Mouse (Mus musculus) kidney, embryonic 15.5 days (tissue): ENCODE measurements around the gene Thtpa. TPM values are rescaled to one million over a fixed set of nuclear protein-coding genes. Genes with fewer than 3 reads are reported as not detected.
A peak's percentile ranks its signal among the peaks of the same experiment; 100 is the strongest.

ENCODE experiments used
- ATAC-seq: fragments of 200-750 bp; cut with Nextera tagmentation; replicated peaks from 2 replicates; pipeline ENCODE4 v1.8.0; 2017; ENCODE audit warnings: moderate TSS enrichment; ENCODE audit not compliant: low FRiP score
- H3K27ac ChIP-seq: fragments of 300-500 bp; sonication (generic); 2 replicates; pipeline ENCODE4 v1.5.1; 2015; ENCODE audit warnings: mild to moderate bottlenecking, inconsistent platforms
- H3K27me3 ChIP-seq: fragments of 300-500 bp; sonication (generic); 2 replicates; pipeline ENCODE4 v1.6.1; 2015; ENCODE audit warnings: inconsistent platforms
- H3K36me3 ChIP-seq: fragments of 300-500 bp; sonication (generic); 2 replicates; pipeline ENCODE4 v1.6.1; 2015; ENCODE audit warnings: inconsistent platforms
- H3K4me1 ChIP-seq: fragments of 300-500 bp; sonication (generic); 2 replicates; pipeline ENCODE4 v1.6.1; 2015; ENCODE audit warnings: inconsistent platforms
- H3K4me2 ChIP-seq: fragments of 300-500 bp; sonication (generic); 2 replicates; pipeline ENCODE4 v1.6.1; 2015; ENCODE audit warnings: moderate library complexity, mild to moderate bottlenecking, inconsistent platforms
- H3K4me3 ChIP-seq: fragments of 300-500 bp; sonication (generic); replicated peaks from 2 replicates; pipeline ENCODE4 v1.5.1; 2015; ENCODE audit warnings: mild to moderate bottlenecking, inconsistent platforms
- H3K9ac ChIP-seq: fragments of 300-500 bp; sonication (generic); 2 replicates; pipeline ENCODE4 v1.6.1; 2015; ENCODE audit warnings: mild to moderate bottlenecking, inconsistent platforms
- H3K9me3 ChIP-seq: fragments of 300-500 bp; sonication (generic); replicated peaks from 2 replicates; pipeline ENCODE4 v1.6.1; 2016; ENCODE audit warnings: inconsistent platforms
- whole genome bisulfite sequencing: fragments of 180-500 bp; shearing (Covaris S2); methylation state at CpG from one replicate; pipeline ENCODE4 v1.1.7; 2015; ENCODE audit warnings: mixed read lengths; 5-methylcytosine and 5-hydroxymethylcytosine counted together
- polyA plus RNA-seq: library from polyadenylated mRNA; unstranded; fragments of >200 nt; fragmentation: Nextera tagmentation; extraction: Ambion mirVana; gene quantifications from 2 replicates; pipeline ENCODE4 v1.2.1, GENCODE M21; 2015

Thtpa gene
- 21.0 and 21.5 TPM in 2 replicates for polyA plus RNA-seq

DNA sequence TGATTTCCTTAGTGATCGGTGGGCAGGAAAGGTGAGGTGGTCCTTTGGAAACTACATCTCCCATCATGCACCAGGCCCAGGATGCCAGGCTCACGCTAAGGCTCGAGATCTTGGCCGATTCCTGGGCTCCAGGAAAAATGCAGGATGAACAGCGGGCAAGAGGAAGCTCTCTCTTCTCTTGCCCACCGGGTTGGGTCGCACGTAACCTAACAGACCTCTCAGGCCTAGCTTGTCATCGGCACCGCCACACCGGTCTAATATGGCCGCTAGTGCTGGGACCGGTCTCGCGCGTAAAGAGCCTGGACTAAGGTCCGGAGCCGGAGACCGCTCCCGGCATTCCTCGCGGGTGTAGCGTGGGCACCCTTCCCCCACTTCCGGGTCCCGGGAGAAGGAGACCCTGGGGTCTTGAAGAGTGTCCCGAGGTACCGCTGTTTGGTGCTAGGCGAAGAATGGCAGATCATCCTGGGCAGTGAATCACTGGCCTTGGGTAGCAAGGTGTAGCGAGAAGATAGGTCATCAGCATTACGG, at the start of gene Thtpa:
Gene Thtpa, plus strand, starts transcription at position 81 of the 528 bp plus-strand sequence.
- Histone ChIP-seq H3K27me3 (no peaks in the 10 kb centered on the region), H3K9me3 (no peaks in the 10 kb centered on the region), H3K4me2 (peak within 1 kb of the TSS; percentile 76), H3K9ac (peak within 1 kb of the TSS; percentile 69), H3K4me1 (peaks cover 50% of the 10 kb centered on the region), H3K27ac (peak within 1 kb of the TSS; percentile 87), H3K4me3 (peak within 1 kb of the TSS; percentile 75), H3K36me3 (peaks cover 21% of the 10 kb centered on the region; the same call in 1 of the 2 replicates)
- peak; percentile 69 for ATAC-seq
- WGBS = under 1% methylated on average over 30 of the region's 30 CpGs

DNA sequence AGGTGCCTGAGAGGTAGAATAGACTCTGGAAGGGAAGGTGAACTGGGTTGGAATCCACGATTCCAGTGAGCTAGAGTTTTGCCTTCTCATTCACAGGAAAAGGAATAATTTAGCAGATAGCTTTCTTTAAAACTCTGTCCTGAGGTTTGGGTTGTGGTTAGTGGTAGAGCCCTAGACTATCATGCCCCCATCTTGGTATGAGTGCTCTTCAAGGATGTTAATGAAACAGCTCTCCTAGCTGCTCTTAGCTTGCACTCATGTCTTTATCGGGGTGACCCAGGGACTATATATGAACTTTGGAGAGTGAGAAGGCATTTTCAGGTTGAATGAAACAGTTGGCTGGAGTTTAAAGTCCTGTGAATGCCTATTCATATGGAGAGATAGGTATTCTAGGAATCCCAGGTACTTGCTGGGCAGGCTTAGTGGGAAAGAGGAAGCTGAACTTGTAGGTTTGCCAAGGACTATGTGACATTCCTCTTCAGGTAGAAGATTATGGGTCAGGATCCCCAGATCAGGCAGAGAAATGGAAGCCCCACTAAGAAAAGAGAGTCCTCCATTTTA, 46.5 kb upstream of the Thtpa start:
- H3K27ac ChIP-seq = no peak overlapping the region
- H3K9me3 ChIP-seq = no peaks in the 10 kb centered on the region
- ATAC-seq = no peak
- H3K4me3 ChIP-seq = no peak overlapping the region
- no peak overlapping the region for H3K9ac ChIP-seq
- WGBS = 82% methylated on average over 2 of the region's 2 CpGs
- H3K36me3 ChIP-seq = no peaks in the 10 kb centered on the region
- no peak overlapping the region for H3K4me2 ChIP-seq
- H3K4me1 ChIP-seq = no peaks in the 10 kb centered on the region
- no peaks in the 10 kb centered on the region for H3K27me3 ChIP-seq

DNA sequence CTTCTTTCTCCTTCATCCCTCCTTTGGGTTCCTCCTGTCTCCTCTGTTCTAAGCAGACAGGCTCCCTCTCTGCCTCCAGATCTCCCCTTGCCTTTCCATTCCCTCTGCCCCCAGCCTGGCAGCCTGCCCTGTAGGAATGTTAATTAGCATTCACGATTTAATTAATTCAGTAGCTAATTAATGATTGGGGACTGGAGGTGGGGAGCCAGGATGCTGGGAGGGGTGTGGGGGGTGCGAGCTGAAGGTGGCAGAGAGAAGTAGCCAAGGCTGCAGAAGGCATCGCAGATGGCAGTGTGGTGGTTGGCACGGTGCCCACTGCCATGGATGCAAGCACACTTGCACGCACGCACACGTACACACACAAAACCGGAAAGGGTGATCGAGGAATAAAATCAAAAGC, 42.1 kb upstream of the Thtpa start:
- Histone ChIP-seq H3K36me3 (no peaks in the 10 kb centered on the region), H3K4me2 (no peak overlapping the region), H3K9ac (no peak overlapping the region), H3K4me3 (no peak overlapping the region), H3K27me3 (no peaks in the 10 kb centered on the region), H3K4me1 (no peaks in the 10 kb centered on the region), H3K9me3 (no peaks in the 10 kb centered on the region), H3K27ac (no peak overlapping the region)
- WGBS = 84% methylated on average over 9 of the region's 9 CpGs
- no peak for ATAC-seq

- no peaks in the 10 kb centered on the region for H3K36me3 ChIP-seq
- H3K27ac ChIP-seq = no peak overlapping the region
- ATAC-seq = no peak
- WGBS = 85% methylated on average over 4 of the region's 4 CpGs
- H3K9ac ChIP-seq = no peak overlapping the region
- no peaks in the 10 kb centered on the region for H3K4me1 ChIP-seq
- H3K9me3 ChIP-seq = no peaks in the 10 kb centered on the region
- no peaks in the 10 kb centered on the region for H3K27me3 ChIP-seq
- H3K4me3 ChIP-seq = no peak overlapping the region
- no peak overlapping the region for H3K4me2 ChIP-seq
Measured at GRCm38 (mm10) chr14:55053050-55053449, 41.5 kb upstream of the Thtpa start.

- H3K4me2 ChIP-seq = no peak overlapping the region
- WGBS = 86% methylated on average over 17 of the region's 17 CpGs
- no peak overlapping the region for H3K9ac ChIP-seq
- ATAC-seq = no peak
- no peaks in the 10 kb centered on the region for H3K27me3 ChIP-seq
- H3K4me1 ChIP-seq = no peaks in the 10 kb centered on the region
- H3K27ac ChIP-seq = no peak overlapping the region
- no peaks in the 10 kb centered on the region for H3K9me3 ChIP-seq
- no peaks in the 10 kb centered on the region for H3K36me3 ChIP-seq
- no peak overlapping the region for H3K4me3 ChIP-seq
Measured at GRCm38 (mm10) chr14:55053708-55054190, 40.8 kb upstream of the Thtpa start.

GRCm38 (mm10) chr14:55054191-55054749, 40.3 kb upstream of the Thtpa start:
- Histone ChIP-seq H3K36me3 (no peaks in the 10 kb centered on the region), H3K4me3 (no peak overlapping the region), H3K9ac (no peak overlapping the region), H3K9me3 (no peaks in the 10 kb centered on the region), H3K4me2 (no peak overlapping the region), H3K27me3 (no peaks in the 10 kb centered on the region), H3K4me1 (no peaks in the 10 kb centered on the region), H3K27ac (no peak overlapping the region)
- 89% methylated on average over 10 of the region's 10 CpGs for WGBS
- ATAC-seq = no peak

DNA sequence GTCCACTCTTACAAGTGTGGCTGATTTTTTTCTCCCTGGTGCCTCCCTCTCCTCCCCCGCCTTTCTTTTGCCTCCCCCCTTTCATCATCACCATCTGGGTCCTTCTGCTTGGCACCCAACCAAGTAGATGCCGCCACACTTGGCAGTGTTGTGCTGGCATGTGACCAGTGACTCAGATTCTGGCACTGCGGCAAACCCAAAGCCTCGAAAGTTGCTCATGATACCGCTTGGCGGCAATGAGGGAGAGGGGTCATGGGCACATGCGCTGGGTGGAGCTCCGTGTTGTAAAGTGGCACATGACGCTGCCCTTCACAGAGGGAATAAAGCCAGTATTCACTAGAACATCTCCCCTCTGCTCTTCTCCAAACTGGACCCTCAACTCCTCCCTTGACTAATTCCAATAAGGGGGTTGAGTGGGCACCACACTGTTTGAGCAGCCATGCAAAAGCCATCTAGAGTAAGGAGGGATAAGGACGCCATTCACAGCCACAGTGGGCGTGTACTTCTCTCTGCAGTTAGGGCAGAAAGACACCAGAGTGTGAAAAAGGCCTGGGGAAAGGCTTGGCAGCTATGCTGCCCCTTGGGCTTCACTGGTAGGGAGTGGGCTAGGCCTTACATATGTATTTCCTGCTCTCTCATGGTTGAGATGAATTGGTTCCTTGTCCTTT, 39.3 kb upstream of the Thtpa start:
- no peaks in the 10 kb centered on the region for H3K36me3 ChIP-seq
- ATAC-seq = no peak
- WGBS = 80% methylated on average over 11 of the region's 11 CpGs
- no peak overlapping the region for H3K27ac ChIP-seq
- no peak overlapping the region for H3K4me3 ChIP-seq
- H3K4me2 ChIP-seq = no peak overlapping the region
- H3K9ac ChIP-seq = no peak overlapping the region
- H3K9me3 ChIP-seq = no peaks in the 10 kb centered on the region
- peaks cover 4% of the 10 kb centered on the region; the same call in 1 of the 2 replicates for H3K4me1 ChIP-seq
- H3K27me3 ChIP-seq = no peaks in the 10 kb centered on the region

DNA sequence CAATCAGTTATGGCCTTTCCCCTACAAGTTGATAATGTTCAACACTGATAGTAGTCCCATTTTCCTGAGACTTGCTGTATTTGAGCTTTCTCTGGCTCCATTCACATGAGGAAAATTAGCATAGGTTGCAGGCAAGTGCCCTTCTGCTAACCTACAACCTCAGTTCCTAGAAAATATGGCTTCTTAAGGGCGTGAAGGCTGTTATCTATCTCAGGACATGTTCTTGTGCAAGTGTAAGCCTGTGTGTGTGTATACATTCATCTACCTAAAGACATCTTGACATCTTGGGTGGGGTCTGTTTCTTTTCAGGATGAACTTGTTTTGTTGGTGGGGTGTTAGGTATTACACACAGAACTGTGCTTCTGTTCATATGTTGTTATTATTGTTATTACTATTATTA, 35.6 kb upstream of the Thtpa start:
- no peaks in the 10 kb centered on the region for H3K27me3 ChIP-seq
- 82% methylated on average over 1 of the region's 1 CpGs for WGBS
- H3K9me3 ChIP-seq = no peaks in the 10 kb centered on the region
- H3K27ac ChIP-seq = no peak overlapping the region
- ATAC-seq = no peak
- no peaks in the 10 kb centered on the region for H3K36me3 ChIP-seq
- no peak overlapping the region for H3K9ac ChIP-seq
- H3K4me1 ChIP-seq = peaks cover 29% of the 10 kb centered on the region
- H3K4me2 ChIP-seq = no peak overlapping the region
- no peak overlapping the region for H3K4me3 ChIP-seq

GRCm38 (mm10) chr14:55059931-55060330, 34.7 kb upstream of the Thtpa start:
- ATAC-seq = 0 out of 2 replicates have a peak, but pooled peaks have one; percentile 47

DNA sequence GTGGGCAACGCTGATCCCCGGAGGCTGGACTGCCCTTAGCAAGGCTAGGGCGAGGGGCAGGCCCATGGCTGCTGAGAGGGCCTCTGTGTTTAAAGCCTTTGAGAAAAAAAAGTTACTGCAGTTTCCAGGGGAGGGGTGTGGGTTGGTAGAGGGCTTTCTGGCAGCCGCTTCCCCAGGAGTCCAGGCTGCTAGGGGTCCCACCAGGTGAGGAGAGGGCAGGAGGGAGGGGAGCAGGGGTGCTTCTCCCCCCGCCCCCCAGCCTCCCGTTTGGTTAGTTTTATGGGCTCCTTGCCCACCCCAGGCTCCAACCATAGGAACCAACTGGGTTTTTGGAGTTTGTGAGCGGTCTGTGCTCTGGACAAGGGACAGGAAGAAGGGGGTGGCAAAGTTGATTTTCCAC, 32.7 kb upstream of the Thtpa start:
- Histone ChIP-seq H3K36me3 (peaks cover 14% of the 10 kb centered on the region), H3K4me3 (no peak overlapping the region), H3K9me3 (no peaks in the 10 kb centered on the region), H3K4me2 (no peak overlapping the region), H3K9ac (no peak overlapping the region), H3K4me1 (peaks cover 29% of the 10 kb centered on the region), H3K27me3 (no peaks in the 10 kb centered on the region), H3K27ac (no peak overlapping the region)
- no peak for ATAC-seq
- WGBS = 39% methylated on average over 7 of the region's 7 CpGs

More at GRCm38 (mm10) chr14:55059931-55060330, 34.7 kb upstream of the Thtpa start:
- H3K27ac ChIP-seq = no peak overlapping the region; the same call in 1 of the 2 replicates
- no peaks in the 10 kb centered on the region for H3K27me3 ChIP-seq
- 56% methylated on average over 5 of the region's 5 CpGs for WGBS
- no peaks in the 10 kb centered on the region for H3K9me3 ChIP-seq
- H3K36me3 ChIP-seq = no peaks in the 10 kb centered on the region; the same call in 1 of the 2 replicates
- H3K4me1 ChIP-seq = peaks cover 29% of the 10 kb centered on the region
- H3K4me2 ChIP-seq = no peak overlapping the region
- no peak overlapping the region for H3K4me3 ChIP-seq
- no peak overlapping the region for H3K9ac ChIP-seq

- H3K4me3 ChIP-seq = no peak overlapping the region
- H3K4me2 ChIP-seq = peak overlapping the region; percentile 45
- no peak overlapping the region for H3K27ac ChIP-seq
- no peaks in the 10 kb centered on the region for H3K9me3 ChIP-seq
- peak; percentile 87 for ATAC-seq
- H3K27me3 ChIP-seq = no peaks in the 10 kb centered on the region
- H3K36me3 ChIP-seq = peaks cover 19% of the 10 kb centered on the region
- 14% methylated on average over 17 of the region's 17 CpGs for WGBS
- no peak overlapping the region for H3K9ac ChIP-seq
- H3K4me1 ChIP-seq = peaks cover 29% of the 10 kb centered on the region
Measured at GRCm38 (mm10) chr14:55062626-55063025, 32.0 kb upstream of the Thtpa start.

GRCm38 (mm10) chr14:55063117-55063516, 31.5 kb upstream of the Thtpa start:
- WGBS = 68% methylated on average over 5 of the region's 5 CpGs
- no peak overlapping the region for H3K27ac ChIP-seq
- H3K4me2 ChIP-seq = peak overlapping the region; percentile 45
- no peak for ATAC-seq
- no peaks in the 10 kb centered on the region for H3K27me3 ChIP-seq
- H3K4me3 ChIP-seq = no peak overlapping the region
- no peak overlapping the region for H3K9ac ChIP-seq
- H3K36me3 ChIP-seq = peaks cover 22% of the 10 kb centered on the region
- H3K4me1 ChIP-seq = peaks cover 29% of the 10 kb centered on the region
- no peaks in the 10 kb centered on the region for H3K9me3 ChIP-seq
